In genomic region chr11:50650037-50650436, GRCm38 (mm10) we compare ENCODE assay signal across 22 mouse cellular contexts. TPM values are rescaled to one million over a fixed set of nuclear protein-coding genes. Genes with fewer than 3 reads are reported as not detected.
DNase-seq lines count a peak whose midpoint lies in the region; ATAC-seq and TF ChIP-seq lines count a peak whose summit lies in the region.
"Had no signal": no experiment of that assay in that cellular context is flagged by ENCODE, and none has a peak within 500 bp of the region (broad histone marks: within the 10 kb centered on the region; RNA-seq: fewer than 3 reads in every experiment).

No protein-coding gene starts in this region.

- WGBS in heart, adult 2 months, result 54% methylated on average over 2 of the region's 2 CpGs
- 86% methylated on average over 2 of the region's 2 CpGs for WGBS in hindbrain, embryonic 12.5 days

- TF ChIP-seq EP300 in heart, adult 2 months (IDR thresholded peaks at IDR 0.05; ENCODE audit: insufficient read depth, low read depth, low read length), result peak; percentile 76; the same call in 1 of the 2 replicates

- no peak overlapping the region for H3K4me2 ChIP-seq in hindbrain, embryonic 12.5 days (replicated peaks)
- H3K4me2 ChIP-seq: forebrain, embryonic 13.5 days; hindbrain, embryonic 15.5 days had no signal

- no peaks in the 10 kb centered on the region for H3K27me3 ChIP-seq in heart, adult 2 months (ENCODE audit: control insufficient read depth, insufficient read depth, low read length)
- no peaks in the 10 kb centered on the region for H3K27me3 ChIP-seq in hindbrain, embryonic 12.5 days
- H3K27me3 ChIP-seq: forebrain, embryonic 13.5 days; hindbrain, embryonic 15.5 days had no signal

- no peak overlapping the region for H3K9ac ChIP-seq in heart, adult 2 months (ENCODE audit: low read depth, low read length)
- no peak overlapping the region for H3K9ac ChIP-seq in hindbrain, embryonic 12.5 days
- H3K9ac ChIP-seq: forebrain, embryonic 13.5 days; hindbrain, embryonic 15.5 days had no signal

- peaks cover 15% of the 10 kb centered on the region; the same call in 1 of the 2 replicates for H3K9me3 ChIP-seq in hindbrain, embryonic 12.5 days (replicated peaks)
- H3K9me3 ChIP-seq: forebrain, embryonic 10.5 days; heart, embryonic 10.5 days; hindbrain, embryonic 15.5 days had no signal

- TF ChIP-seq POLR2A in heart, adult 2 months (IDR thresholded peaks at IDR 0.05; ENCODE audit: insufficient read depth, low read depth, low read length), result no peak

- peaks cover 16% of the 10 kb centered on the region for H3K4me1 ChIP-seq in heart, adult 2 months (ENCODE audit: control insufficient read depth, insufficient read depth, low read length)
- H3K4me1 ChIP-seq in hindbrain, embryonic 12.5 days, result no peaks in the 10 kb centered on the region
- H3K4me1 ChIP-seq: forebrain, embryonic 10.5 days; forebrain, embryonic 13.5 days had no signal

- ATAC-seq in hindbrain, embryonic 12.5 days (ENCODE audit: low FRiP score), result no peak
- ATAC-seq: activated CD4-positive, CD25-positive, alpha-beta regulatory T cell, adult 4 months; forebrain, embryonic 13.5 days; forebrain, embryonic 16.5 days had no signal

- no peaks in the 10 kb centered on the region; the same call in 1 of the 2 replicates for H3K36me3 ChIP-seq in heart, adult 2 months (ENCODE audit: control insufficient read depth, insufficient read depth, low read length)
- H3K36me3 ChIP-seq in hindbrain, embryonic 12.5 days, result no peaks in the 10 kb centered on the region
- H3K36me3 ChIP-seq: forebrain, embryonic 10.5 days; heart, embryonic 10.5 days; hindbrain, embryonic 15.5 days had no signal

- peak; percentile 72 for DNase-seq in gastrocnemius, adult 18-20 months (ENCODE audit: low spot score)
- no peak for DNase-seq in gastrocnemius, postnatal 4 days (ENCODE audit: low spot score in 2 of 2)
- peak in 1 of 2 experiments; percentile 65 for DNase-seq in heart, adult 2 months
- no peak for DNase-seq in heart, adult 8-10 months (ENCODE audit: low spot score)
- peak; percentile 84 for DNase-seq in gastrocnemius, adult 2 months
- DNase-seq in gastrocnemius, postnatal 14 days, result peak; percentile 63
- no peak for DNase-seq in kidney, adult 11 months
- DNase-seq: adrenal gland, adult 8-10 months; adrenal gland, postnatal 25 days; cerebellum, adult 11-12 months; cerebellum, adult 8-10 months; cerebellum, postnatal 10 days; heart, postnatal 4 days; kidney, adult 18-20 months; kidney, adult 9 months had no signal

- H3K4me3 ChIP-seq in heart, adult 2 months, result no peak overlapping the region
- no peak overlapping the region for H3K4me3 ChIP-seq in gastrocnemius, adult 2 months
- no peak overlapping the region for H3K4me3 ChIP-seq in hindbrain, embryonic 12.5 days
- H3K4me3 ChIP-seq: forebrain, embryonic 10.5 days; forebrain, embryonic 13.5 days; heart, embryonic 10.5 days; hindbrain, embryonic 15.5 days had no signal

- intact Hi-C loops in heart, adult 2 months (cut with DNase I), result loop anchor here (5.0 kb wide), 1 partner anchor 92 kb away; no protein-coding TSS in a partner anchor
- intact Hi-C loops in gastrocnemius, adult 2 months (cut with DNase I), result loop anchor here (1.0 kb wide), 1 partner anchor 22 kb away; no protein-coding TSS in a partner anchor
- intact Hi-C loops in gastrocnemius, postnatal 14 days (cut with DNase I; ENCODE audit: low total_unique reads), result no loop called here

- no peak for TF ChIP-seq CTCF in heart, adult 2 months (IDR thresholded peaks at IDR 0.05)
- no peak for TF ChIP-seq CTCF in gastrocnemius, adult 2 months (IDR thresholded peaks at IDR 0.05)

- H3K79me2 ChIP-seq in heart, adult 2 months (replicated peaks; ENCODE audit: control insufficient read depth, insufficient read depth, low read length), result no peaks in the 10 kb centered on the region; the same call in 1 of the 2 replicates

- H3K27ac ChIP-seq in heart, adult 2 months, result peak overlapping the region; percentile 45
- peak overlapping the region; percentile 80 for H3K27ac ChIP-seq in gastrocnemius, adult 2 months
- no peak overlapping the region for H3K27ac ChIP-seq in hindbrain, embryonic 12.5 days
- H3K27ac ChIP-seq: forebrain, embryonic 10.5 days; forebrain, embryonic 13.5 days; heart, embryonic 10.5 days; hindbrain, embryonic 15.5 days had no signal

RNA-seq across cellular contexts. Expression of gene Adamts2, which starts 48.2 kb away (rescaled TPM):
- 1 to 10 TPM; 4.8 to 5.6 TPM for total RNA-seq in gastrocnemius, adult 18-20 months (2021)
- 10 to 100 TPM; 38.0 to 42.3 TPM for total RNA-seq in gastrocnemius, postnatal 4 days (2021)
- 10 to 100 TPM in 1 of 2 experiments, 1 to 10 TPM in 1; 8.0 to 10.6 TPM for total RNA-seq in heart, adult 2 months (2021)
- 14.4 and 18.9 TPM in 2 replicates for polyA plus RNA-seq in heart, adult 2 months (2012; rRNA removed)
- 1 to 10 TPM; 6.1 to 7.1 (median 6.8) TPM for total RNA-seq in heart, adult 8-10 months (2022)
- total RNA-seq in gastrocnemius, adult 2 months (2021), result 1 to 10 TPM; 6.1 to 9.8 TPM
- 10 to 100 TPM; 19.0 to 26.6 TPM for total RNA-seq in gastrocnemius, postnatal 14 days (2021)
- polyA plus RNA-seq in hindbrain, embryonic 12.5 days (2016; fragmentation: Nextera tagmentation; extraction: Ambion mirVana), result 7.1 and 9.0 TPM in 2 replicates
- polyA plus RNA-seq: activated CD4-positive, CD25-positive, alpha-beta regulatory T cell, adult 4 months had no signal

Comparison
In these comparisons a context has a peak if more than half of its experiments do, and no peak if none do; other contexts are left out.
1. DNase-seq: peak in gastrocnemius, adult 18-20 months (single experiment), gastrocnemius, adult 2 months (single experiment) and gastrocnemius, postnatal 14 days (single experiment); none in gastrocnemius, postnatal 4 days (0 of 2), heart, adult 8-10 months (single experiment) and kidney, adult 11 months (single experiment).